ENCODE assay signal across 11 mouse cellular contexts in the genomic region with DNA sequence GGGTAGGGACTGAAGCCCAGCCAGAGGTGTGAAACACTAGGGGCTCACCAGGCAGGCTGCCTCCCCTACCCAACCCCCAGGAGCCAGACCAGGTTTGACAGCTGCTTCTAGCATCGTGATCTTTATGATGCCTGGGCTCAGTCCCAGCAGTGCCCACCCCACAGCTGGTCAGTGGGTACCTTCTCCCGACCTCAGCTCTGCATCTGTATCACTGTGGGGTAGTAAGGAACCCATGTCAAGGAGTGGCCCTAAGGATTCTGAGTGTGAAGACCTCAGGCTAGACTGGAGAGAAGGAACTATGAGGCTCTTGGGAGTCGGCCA. TPM values are rescaled to one million over a fixed set of nuclear protein-coding genes. Genes with fewer than 3 reads are reported as not detected.
A peak's percentile ranks its signal among the peaks of the same experiment; 100 is the strongest.
DNase-seq lines count a peak whose midpoint lies in the region; ATAC-seq and TF ChIP-seq lines count a peak whose summit lies in the region.
"Had no signal": no experiment of that assay in that cellular context is flagged by ENCODE, and none has a peak within 500 bp of the region (broad histone marks: within the 10 kb centered on the region; RNA-seq: fewer than 3 reads in every experiment).

No protein-coding gene starts in this region.

- no peak overlapping the region for H3K9ac ChIP-seq in forebrain, embryonic 12.5 days
- H3K9ac ChIP-seq in forebrain, postnatal 0 days, result no peak overlapping the region
- H3K9ac ChIP-seq in kidney, embryonic 15.5 days, result no peak overlapping the region
- no peak overlapping the region for H3K9ac ChIP-seq in liver, embryonic 12.5 days

- no peaks in the 10 kb centered on the region for H3K27me3 ChIP-seq in forebrain, embryonic 12.5 days
- H3K27me3 ChIP-seq in forebrain, postnatal 0 days (ENCODE audit: insufficient read depth, low read length), result no peaks in the 10 kb centered on the region
- H3K27me3 ChIP-seq in kidney, embryonic 15.5 days, result no peaks in the 10 kb centered on the region
- no peaks in the 10 kb centered on the region for H3K27me3 ChIP-seq in liver, embryonic 12.5 days (replicated peaks)

- H3K9me3 ChIP-seq in forebrain, embryonic 12.5 days, result no peaks in the 10 kb centered on the region
- H3K9me3 ChIP-seq in forebrain, postnatal 0 days (ENCODE audit: low read length), result no peaks in the 10 kb centered on the region
- H3K9me3 ChIP-seq in kidney, embryonic 15.5 days (replicated peaks), result no peaks in the 10 kb centered on the region
- no peaks in the 10 kb centered on the region for H3K9me3 ChIP-seq in liver, embryonic 12.5 days (replicated peaks)

- 57% methylated on average over 3 of the region's 3 CpGs for WGBS in forebrain, embryonic 12.5 days
- WGBS in forebrain, postnatal 0 days, result 45% methylated on average over 3 of the region's 3 CpGs
- WGBS in kidney, embryonic 15.5 days, result 21% methylated on average over 3 of the region's 3 CpGs
- WGBS in bone marrow, adult 2 months, result 62% methylated on average over 3 of the region's 3 CpGs
- WGBS in liver, embryonic 12.5 days (ENCODE audit: insufficient replicate concordance), result 24% methylated on average over 3 of the region's 3 CpGs

- H3K4me1 ChIP-seq in forebrain, embryonic 12.5 days, result peaks cover 11% of the 10 kb centered on the region
- no peaks in the 10 kb centered on the region for H3K4me1 ChIP-seq in forebrain, postnatal 0 days (ENCODE audit: insufficient read depth)
- H3K4me1 ChIP-seq in kidney, embryonic 15.5 days, result peaks cover 30% of the 10 kb centered on the region
- H3K4me1 ChIP-seq in bone marrow, adult 2 months (ENCODE audit: control insufficient read depth, insufficient read depth, low read length), result peaks cover 2% of the 10 kb centered on the region; the same call in 1 of the 2 replicates
- peaks cover 70% of the 10 kb centered on the region for H3K4me1 ChIP-seq in liver, embryonic 12.5 days

- H3K27ac ChIP-seq in forebrain, embryonic 12.5 days, result 0 out of 2 replicates have a peak overlapping the region, but pooled peaks have one; percentile 56
- no peak overlapping the region for H3K27ac ChIP-seq in forebrain, postnatal 0 days (ENCODE audit: low read depth, low read length)
- H3K27ac ChIP-seq in kidney, embryonic 15.5 days, result peak overlapping the region; percentile 54
- H3K27ac ChIP-seq in bone marrow, adult 2 months (ENCODE audit: control insufficient read depth, insufficient read depth, low read depth, low read length, poor library complexity), result peak overlapping the region; percentile 11; the same call in 1 of the 2 replicates
- peak overlapping the region; percentile 87 for H3K27ac ChIP-seq in liver, embryonic 12.5 days

- ATAC-seq in forebrain, embryonic 12.5 days (ENCODE audit: low FRiP score), result no peak
- no peak for ATAC-seq in forebrain, postnatal 0 days
- ATAC-seq in kidney, embryonic 15.5 days (replicated peaks; ENCODE audit: low FRiP score), result no peak
- no peak for ATAC-seq in liver, embryonic 12.5 days
- ATAC-seq in activated CD4-positive, CD25-positive, alpha-beta regulatory T cell, adult 4 months, result no peak

- no peak for TF ChIP-seq CTCF in forebrain, postnatal 0 days (IDR thresholded peaks at IDR 0.05; ENCODE audit: low read depth)
- no peak for TF ChIP-seq CTCF in bone marrow, adult 2 months (IDR thresholded peaks at IDR 0.05; ENCODE audit: control insufficient read depth, insufficient read depth, low read length)

- no peak overlapping the region for H3K4me2 ChIP-seq in forebrain, embryonic 12.5 days
- no peak overlapping the region for H3K4me2 ChIP-seq in forebrain, postnatal 0 days (ENCODE audit: low read depth)
- no peak overlapping the region for H3K4me2 ChIP-seq in kidney, embryonic 15.5 days
- H3K4me2 ChIP-seq in liver, embryonic 12.5 days, result no peak overlapping the region

- no peak overlapping the region for H3K4me3 ChIP-seq in forebrain, embryonic 12.5 days (replicated peaks)
- no peak overlapping the region for H3K4me3 ChIP-seq in forebrain, postnatal 0 days (ENCODE audit: low read depth, low read length)
- H3K4me3 ChIP-seq in kidney, embryonic 15.5 days (replicated peaks), result no peak overlapping the region
- no peak overlapping the region for H3K4me3 ChIP-seq in bone marrow, adult 2 months (replicated peaks; ENCODE audit: control insufficient read depth, low read depth, low read length)
- H3K4me3 ChIP-seq in liver, embryonic 12.5 days, result no peak overlapping the region

- no peak for DNase-seq in forebrain, postnatal 0 days
- no peak for DNase-seq in kidney, postnatal 36 days
- no peak for DNase-seq in thymus, adult 18-20 months
- DNase-seq: kidney, adult 18-20 months; right cerebral cortex, adult 18-20 months had no signal

- H3K36me3 ChIP-seq in forebrain, embryonic 12.5 days (replicated peaks), result peaks cover 39% of the 10 kb centered on the region
- H3K36me3 ChIP-seq in forebrain, postnatal 0 days (ENCODE audit: insufficient read depth), result peaks cover 41% of the 10 kb centered on the region
- H3K36me3 ChIP-seq in kidney, embryonic 15.5 days, result peaks cover 40% of the 10 kb centered on the region
- H3K36me3 ChIP-seq in liver, embryonic 12.5 days, result peaks cover 42% of the 10 kb centered on the region

- TF ChIP-seq POLR2A in bone marrow, adult 2 months (IDR thresholded peaks at IDR 0.05; ENCODE audit: borderline replicate concordance, control insufficient read depth, low read depth, low read length), result no peak

RNA-seq across cellular contexts. Expression of a gene that starts 15.8 kb away (rescaled TPM):
- 12.1 and 13.9 TPM in 2 replicates for polyA plus RNA-seq in forebrain, embryonic 12.5 days (2016; fragmentation: Nextera tagmentation; extraction: Ambion mirVana)
- total RNA-seq in forebrain, postnatal 0 days (2014; rRNA removed), result 113 and 127 TPM in 2 replicates
- 58.6 and 69.0 TPM in 2 replicates for polyA plus RNA-seq in forebrain, postnatal 0 days (2015; fragmentation: Nextera tagmentation; extraction: Ambion mirVana)
- polyA plus RNA-seq in kidney, embryonic 15.5 days (2015; fragmentation: Nextera tagmentation; extraction: Ambion mirVana), result 10.9 and 11.2 TPM in 2 replicates
- 10.7 and 13.4 TPM in 2 replicates for polyA plus RNA-seq in bone marrow, adult 2 months (2011; ENCODE audit: insufficient read depth, insufficient read length, low replicate concordance, missing spikeins)
- polyA plus RNA-seq in liver, embryonic 12.5 days (2016; fragmentation: Nextera tagmentation; extraction: Ambion mirVana), result 20.4 and 21.9 TPM in 2 replicates
- polyA plus RNA-seq in activated CD4-positive, CD25-positive, alpha-beta regulatory T cell, adult 4 months (2017; shearing (Covaris generic)), result 1 to 10 TPM in 1 of 2 experiments, not detected in 1; 1.4 TPM
- total RNA-seq: monocyte, adult 5-6 weeks had no signal

RNA-seq across cellular contexts. Expression of a gene that starts 16.3 kb away (rescaled TPM):
- polyA plus RNA-seq in forebrain, embryonic 12.5 days (2016; fragmentation: Nextera tagmentation; extraction: Ambion mirVana), result 659 and 694 TPM in 2 replicates
- total RNA-seq in forebrain, postnatal 0 days (2014; rRNA removed), result 804 and 1,069 TPM in 2 replicates
- polyA plus RNA-seq in forebrain, postnatal 0 days (2015; fragmentation: Nextera tagmentation; extraction: Ambion mirVana), result 578 and 651 TPM in 2 replicates
- 1,112 and 1,115 TPM in 2 replicates for polyA plus RNA-seq in kidney, embryonic 15.5 days (2015; fragmentation: Nextera tagmentation; extraction: Ambion mirVana)
- 708 and 1,315 TPM in 2 replicates for polyA plus RNA-seq in bone marrow, adult 2 months (2011; ENCODE audit: insufficient read depth, insufficient read length, low replicate concordance, missing spikeins)
- polyA plus RNA-seq in liver, embryonic 12.5 days (2016; fragmentation: Nextera tagmentation; extraction: Ambion mirVana), result 912 and 924 TPM in 2 replicates
- 1,000 to 10,000 TPM; 4,172 to 4,641 TPM for polyA plus RNA-seq in activated CD4-positive, CD25-positive, alpha-beta regulatory T cell, adult 4 months (2017; shearing (Covaris generic))

RNA-seq across cellular contexts. Expression of a gene that starts 57.6 kb away (rescaled TPM):
- polyA plus RNA-seq in forebrain, embryonic 12.5 days (2016; fragmentation: Nextera tagmentation; extraction: Ambion mirVana), result 40.5 and 44.0 TPM in 2 replicates
- total RNA-seq in forebrain, postnatal 0 days (2014; rRNA removed), result 48.8 and 52.1 TPM in 2 replicates
- 21.6 and 25.7 TPM in 2 replicates for polyA plus RNA-seq in forebrain, postnatal 0 days (2015; fragmentation: Nextera tagmentation; extraction: Ambion mirVana)
- 34.6 and 39.1 TPM in 2 replicates for polyA plus RNA-seq in kidney, embryonic 15.5 days (2015; fragmentation: Nextera tagmentation; extraction: Ambion mirVana)
- polyA plus RNA-seq in bone marrow, adult 2 months (2011; ENCODE audit: insufficient read depth, insufficient read length, low replicate concordance, missing spikeins), result 17.0 and 26.6 TPM in 2 replicates
- 18.5 and 18.9 TPM in 2 replicates for polyA plus RNA-seq in liver, embryonic 12.5 days (2016; fragmentation: Nextera tagmentation; extraction: Ambion mirVana)
- polyA plus RNA-seq in activated CD4-positive, CD25-positive, alpha-beta regulatory T cell, adult 4 months (2017; shearing (Covaris generic)), result 10 to 100 TPM; 10.7 to 14.5 TPM
